Mouse (Mus musculus): ENCODE measurements around the gene Vgll4.

GRCm38 (mm10) chr6:114821646-114822045, 148.1 kb downstream of the Vgll4 start:
- no peak for TF ChIP-seq CTCF (IDR thresholded peaks at IDR 0.05; ENCODE audit: control insufficient read depth, insufficient read depth, insufficient replicate concordance, low read depth, low read length)
- TF ChIP-seq POLR2A (IDR thresholded peaks at IDR 0.05; ENCODE audit: control insufficient read depth, low read depth, low read length) = no peak

Measured in testis, adult 2 months (tissue).